Mouse (Mus musculus) gastrocnemius, postnatal 25 days (tissue): ENCODE data around the gene Pik3cg. TPM values are rescaled to one million over a fixed set of nuclear protein-coding genes. Genes with fewer than 3 reads are reported as not detected.

Source experiments
- DNase-seq: peaks from one replicate; pipeline ENCODE4 v3.0.0; 2022
- total RNA-seq, 2 experiments: library from RNA; stranded (reverse); gene quantifications; 1 replicate in 1 of 2; 2 replicates in 1 of 2; pipeline ENCODE4 v1.2.3; 2021

The Pik3cg gene
- total RNA-seq, 2 experiments from 2014 or later: 0.69 to 1.2 TPM

DNA sequence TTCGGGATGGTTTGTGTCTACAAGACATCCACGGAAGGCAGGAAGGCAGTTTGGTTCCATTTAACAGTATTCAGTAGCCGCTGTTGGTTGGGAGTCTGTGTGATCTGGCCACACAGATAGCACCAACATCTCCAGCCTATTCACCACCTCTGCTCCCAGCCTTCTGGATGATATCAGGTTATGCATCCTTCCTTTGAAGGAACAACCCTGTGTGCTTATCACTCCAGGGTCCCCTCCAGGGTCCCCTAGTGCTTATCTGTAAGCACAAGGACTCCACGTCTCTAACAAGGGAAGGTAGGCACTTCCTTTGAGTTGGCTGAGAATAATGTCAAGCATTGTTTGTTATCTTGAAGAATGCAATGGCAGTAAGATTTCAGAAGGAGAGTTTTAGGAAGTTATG is 65.3 kb downstream of the Pik3cg start:
- DNase-seq: no peak

DNA sequence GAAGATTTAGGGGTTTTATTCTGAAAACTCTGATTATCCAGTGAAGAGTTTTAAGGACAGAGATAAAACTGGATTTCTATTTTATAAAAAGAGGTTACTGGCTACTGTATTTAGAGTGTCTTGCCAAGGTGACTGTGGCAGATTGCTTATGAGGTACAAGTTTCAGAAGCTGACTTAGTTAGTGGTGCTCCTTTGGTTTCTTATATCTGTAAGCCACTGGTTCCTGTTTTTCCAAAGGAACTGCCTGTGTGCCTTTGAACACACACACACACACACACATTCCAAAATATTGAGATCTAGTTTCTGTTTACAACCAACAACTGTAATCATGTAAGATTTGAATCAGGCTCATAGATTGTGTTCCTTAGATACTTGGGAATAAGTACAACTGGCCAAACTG is 66.7 kb downstream of the Pik3cg start:
- DNase-seq: no peak

DNA sequence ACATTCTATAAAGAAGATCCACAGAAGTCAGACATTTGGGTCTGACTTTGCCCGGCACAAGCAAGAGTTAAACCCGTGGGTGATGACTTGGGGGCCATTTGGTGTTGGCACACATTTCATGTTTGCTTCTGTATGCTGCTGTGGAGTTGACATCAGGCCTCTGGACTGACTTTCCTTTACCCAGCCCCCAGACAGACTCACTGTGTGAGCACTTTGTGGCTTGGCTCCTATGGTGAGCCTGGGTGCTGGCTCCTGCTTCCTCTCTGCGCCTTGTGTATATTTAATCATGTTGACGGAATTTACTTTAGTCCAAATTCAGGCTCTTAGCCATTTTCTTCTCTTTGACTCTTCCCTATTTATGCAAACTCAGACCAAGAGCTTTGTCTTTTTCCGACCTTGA is 69.6 kb downstream of the Pik3cg start:
- no peak for DNase-seq

DNA sequence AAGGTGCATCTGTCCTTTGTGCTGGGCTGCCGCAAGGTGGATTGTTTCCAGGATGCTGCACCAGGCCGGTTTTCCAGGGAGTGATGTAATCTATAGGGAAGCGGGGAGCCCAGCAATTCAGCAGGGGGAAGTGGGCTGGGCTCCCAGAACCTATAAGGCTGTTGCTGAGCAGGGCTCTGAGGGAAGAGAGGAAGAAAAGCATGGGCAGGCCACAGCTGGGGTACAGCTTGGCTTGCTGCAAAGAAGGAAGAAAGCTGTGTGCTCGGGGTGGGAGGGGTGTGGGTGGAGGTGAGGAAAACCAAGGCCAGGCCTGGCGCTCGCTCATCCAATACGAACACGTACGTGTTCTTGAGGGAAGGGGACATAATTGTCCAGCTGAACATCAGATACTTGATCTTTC is 70.1 kb downstream of the Pik3cg start:
- DNase-seq: no peak

DNA sequence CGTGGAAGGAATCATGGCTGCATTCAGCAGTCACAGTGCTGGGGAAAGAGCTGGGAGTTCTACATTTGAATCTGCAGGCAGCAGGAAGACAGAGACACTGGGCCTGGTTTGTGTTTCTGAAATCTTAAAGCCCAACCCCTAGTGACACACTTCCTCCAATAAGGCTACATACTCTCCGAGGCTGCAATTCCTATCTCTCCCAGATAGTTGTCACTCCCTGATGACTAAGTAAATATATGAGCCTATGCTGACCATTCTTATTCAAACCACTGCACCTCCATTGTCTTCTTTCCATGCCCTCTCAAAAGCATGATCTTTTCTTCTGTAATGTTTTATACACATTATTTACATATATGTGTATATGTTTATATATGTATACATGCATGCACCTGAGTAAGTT is 70.9 kb downstream of the Pik3cg start:
- no peak for DNase-seq

DNA sequence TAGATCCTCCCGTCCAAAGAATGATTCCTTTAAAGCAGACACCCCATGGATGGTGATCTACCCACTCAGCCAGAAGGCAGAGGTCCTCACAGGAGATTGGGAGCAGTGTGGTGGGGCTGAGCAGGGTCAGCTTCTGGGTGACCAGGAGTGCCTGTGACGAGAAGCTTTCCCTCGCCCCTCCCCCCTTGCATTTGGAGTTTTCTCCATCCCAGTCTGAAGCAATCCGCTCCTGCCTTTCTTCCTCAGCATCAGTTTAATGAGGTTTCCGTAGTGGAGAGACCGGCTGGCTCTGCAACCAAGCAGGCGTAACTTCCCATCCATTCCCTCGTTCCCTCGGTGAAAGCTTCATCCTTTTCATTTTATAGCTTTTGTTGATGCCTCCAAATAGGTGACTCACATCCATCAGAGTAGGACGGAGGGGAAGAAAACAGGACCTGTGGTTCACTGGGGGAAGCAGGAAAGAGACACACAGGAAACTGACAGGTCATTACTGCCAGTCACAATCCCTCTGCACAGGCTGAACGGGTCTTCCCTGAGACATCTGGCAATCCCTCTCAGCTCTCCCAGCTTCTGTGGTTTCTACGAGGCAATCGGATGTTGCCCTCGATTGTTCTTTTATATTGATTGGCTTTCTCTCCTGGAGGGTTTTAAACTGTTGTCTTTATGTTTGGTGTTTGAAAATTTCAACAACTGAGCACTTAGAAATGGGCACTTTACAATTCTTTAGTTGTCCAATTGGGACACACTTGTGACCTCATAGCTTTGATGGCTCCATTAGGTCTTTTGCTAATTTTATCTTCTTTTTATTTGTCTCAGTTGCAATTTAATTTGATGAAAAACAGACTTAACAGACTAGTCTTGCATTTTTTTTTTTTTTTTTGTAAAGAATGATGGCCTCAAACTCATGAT is 80.6 kb downstream of the Pik3cg start:
- DNase-seq: no peak

DNA sequence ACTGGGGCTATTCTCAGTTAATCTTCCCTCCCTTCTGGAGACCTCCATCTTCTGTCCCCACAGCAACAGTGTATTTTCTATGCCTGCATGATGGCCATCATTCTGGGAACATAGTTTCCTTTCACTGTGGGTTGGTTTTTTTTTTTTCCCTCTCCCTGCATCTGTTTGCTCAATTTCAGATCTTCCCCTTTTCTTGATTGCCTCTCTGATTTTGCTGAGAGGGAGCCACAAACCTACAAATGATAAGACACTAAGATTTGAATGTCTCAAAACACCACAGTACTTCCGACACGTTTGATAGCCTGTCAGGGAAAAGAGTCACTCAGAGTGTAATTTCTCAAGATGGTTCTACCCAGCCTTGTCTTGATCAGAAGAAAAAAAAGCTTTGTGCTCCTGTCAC is 81.3 kb downstream of the Pik3cg start:
- no peak for DNase-seq

DNA sequence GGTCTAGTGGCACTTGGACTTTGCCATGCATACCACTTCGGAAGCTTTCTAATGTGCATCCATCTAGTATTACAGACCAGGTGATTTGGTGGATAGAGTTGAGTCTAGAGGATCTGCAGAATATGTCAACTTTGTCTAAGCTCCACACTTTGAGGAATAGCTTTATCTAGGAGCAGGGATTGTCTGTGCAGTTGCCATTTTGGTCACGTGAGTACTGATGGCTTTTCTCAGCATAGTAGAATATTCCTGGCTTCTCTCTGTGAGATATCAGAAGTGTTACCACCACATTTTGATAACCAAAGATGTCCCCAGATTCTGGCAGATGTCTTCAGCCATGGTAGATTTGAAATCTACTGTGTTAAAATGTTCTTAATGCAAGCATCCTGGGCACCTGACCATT is 84.0 kb downstream of the Pik3cg start:
- no peak for DNase-seq

DNA sequence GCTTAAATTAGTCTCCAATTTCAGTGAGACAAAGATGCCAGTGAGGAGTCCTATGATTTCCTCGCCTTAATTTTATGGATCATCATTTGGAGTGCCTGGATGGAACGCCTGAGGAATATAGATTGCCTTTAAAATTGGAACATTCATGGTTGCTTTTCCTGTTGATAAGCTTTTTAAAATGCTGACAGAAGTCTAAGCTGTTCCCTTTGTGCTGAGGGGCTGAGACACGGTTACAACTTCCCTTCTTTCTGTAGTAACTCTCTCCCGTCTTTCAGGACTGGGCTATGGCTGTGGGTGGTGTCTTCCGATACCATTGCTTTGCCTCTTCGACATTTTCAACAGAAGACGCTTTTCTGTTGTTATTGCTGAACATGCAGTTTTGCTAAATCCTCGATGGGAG is 84.4 kb downstream of the Pik3cg start:
- no peak for DNase-seq

DNA sequence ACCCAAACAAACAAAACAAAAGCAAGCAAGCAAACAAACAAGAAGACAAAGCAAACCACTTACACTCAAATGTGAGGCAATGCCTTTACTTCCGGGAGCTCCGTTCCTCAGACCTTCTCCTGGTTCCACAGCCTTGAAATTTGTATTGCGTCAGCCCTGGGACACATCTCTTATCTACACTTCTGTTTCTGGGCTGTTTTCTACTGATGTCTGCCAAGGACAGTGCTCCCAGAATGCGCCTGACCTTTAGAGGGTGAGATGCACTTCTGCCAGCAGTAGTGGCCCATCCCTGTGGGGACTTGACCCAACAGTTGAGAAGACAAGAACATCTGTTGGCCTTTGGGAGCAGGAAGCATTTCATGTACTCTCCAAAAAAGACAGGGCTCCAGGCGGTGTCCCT is 84.9 kb downstream of the Pik3cg start:
- no peak for DNase-seq

Other genes with a start within 250 kb of the Pik3cg start
- 10 to 100 TPM in 1 of 2 experiments, under 1 TPM in 1; 1.00 to 12.7 TPM for gene Prkar2b, start 147.4 kb downstream of the Pik3cg start, total RNA-seq
- gene Ccdc71l, start 170.0 kb upstream of the Pik3cg start, total RNA-seq: 1 to 10 TPM; 3.5 to 4.2 TPM